9 mouse cellular contexts compared by ENCODE assay signal in the genomic region with DNA sequence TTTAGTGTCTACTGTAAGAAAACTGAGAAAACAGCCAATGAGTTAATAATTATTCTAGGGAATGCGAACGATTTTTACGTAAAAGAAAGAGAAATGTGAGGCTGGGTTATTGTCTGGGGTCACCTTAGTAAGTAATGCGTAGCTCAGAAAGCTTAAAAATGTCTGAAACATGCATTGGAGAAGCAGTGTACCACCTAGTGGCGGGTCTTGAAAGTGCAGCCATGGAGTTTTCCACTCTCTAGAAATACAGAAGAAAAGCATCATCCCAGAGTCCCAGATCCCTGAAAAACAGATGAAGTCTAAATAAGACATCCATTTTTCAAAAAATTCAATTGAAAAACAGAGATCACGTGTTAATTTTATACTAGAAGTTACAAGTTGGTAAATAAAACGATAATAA.
DNase-seq lines count a peak whose midpoint lies in the region; ATAC-seq lines count a peak whose summit lies in the region.
"Had no signal": no experiment of that assay in that cellular context is flagged by ENCODE, and none has a peak within 500 bp of the region (broad histone marks: within the 10 kb centered on the region; RNA-seq: fewer than 3 reads in every experiment).

No protein-coding gene starts in this region.

- peak; percentile 38 for DNase-seq in heart, adult 8-10 months (ENCODE audit: low spot score)
- DNase-seq in heart, embryonic 10.5 days (ENCODE audit: low spot score): no peak
- DNase-seq in ES-CJ7 (ENCODE audit: low read depth, low spot score): peak; percentile 72
- DNase-seq in c-Kit-positive CD71-positive TER-119-positive erythroid progenitor cells, embryonic 14.5 days (ENCODE audit: low spot score): peak; percentile 57
- DNase-seq in frontal cortex, postnatal 14 days (ENCODE audit: low spot score in 2 of 2): peak; percentile 16 to 70
- DNase-seq in layer of hippocampus, adult 9-10 months (ENCODE audit: low spot score): peak; percentile 67
- peak; percentile 85 for DNase-seq in testis, postnatal 10 days (ENCODE audit: low spot score)

- WGBS in heart, embryonic 10.5 days: 27% methylated on average over 7 of the region's 7 CpGs

- no peak overlapping the region for H3K4me3 ChIP-seq in heart, embryonic 10.5 days
- H3K4me3 ChIP-seq: lung, embryonic 15.5 days had no signal

- ATAC-seq in megakaryocyte, adult 5-6 weeks (ENCODE audit: poor library complexity, severe bottlenecking): peak; percentile 79

- no peak overlapping the region for H3K27ac ChIP-seq in heart, embryonic 10.5 days
- H3K27ac ChIP-seq: lung, embryonic 15.5 days had no signal

- H3K27me3 ChIP-seq in heart, embryonic 10.5 days (ENCODE audit: insufficient read depth, poor library complexity, severe bottlenecking): no peaks in the 10 kb centered on the region
- H3K27me3 ChIP-seq: lung, embryonic 15.5 days had no signal

- no peaks in the 10 kb centered on the region for H3K9me3 ChIP-seq in heart, embryonic 10.5 days
- H3K9me3 ChIP-seq: lung, embryonic 15.5 days had no signal

- H3K4me1 ChIP-seq in heart, embryonic 10.5 days: no peaks in the 10 kb centered on the region
- H3K4me1 ChIP-seq: lung, embryonic 15.5 days had no signal

- H3K36me3 ChIP-seq in heart, embryonic 10.5 days: no peaks in the 10 kb centered on the region
- H3K36me3 ChIP-seq: lung, embryonic 15.5 days had no signal
